ENCODE assay signal across 8 mouse cellular contexts in genomic region chr1:182560390-182561098, GRCm38 (mm10). TPM values are rescaled to one million over a fixed set of nuclear protein-coding genes. Genes with fewer than 3 reads are reported as not detected.
DNase-seq lines count a peak whose midpoint lies in the region; ATAC-seq and TF ChIP-seq lines count a peak whose summit lies in the region.

No protein-coding gene starts in this region.

- H3K9me3 ChIP-seq in forebrain, embryonic 14.5 days (replicated peaks; ENCODE audit: control insufficient read depth, low read length) = no peaks in the 10 kb centered on the region
- H3K9me3 ChIP-seq in kidney, embryonic 16.5 days (ENCODE audit: low read length) = no peaks in the 10 kb centered on the region

- no peak overlapping the region for H3K4me2 ChIP-seq in forebrain, embryonic 14.5 days (ENCODE audit: low read length)
- H3K4me2 ChIP-seq in kidney, embryonic 16.5 days (replicated peaks; ENCODE audit: low read depth, low read length) = no peak overlapping the region

- peak; percentile 66 for ATAC-seq in forebrain, embryonic 14.5 days
- peak; percentile 66 for ATAC-seq in kidney, embryonic 16.5 days (ENCODE audit: low FRiP score, low TSS enrichment)

- WGBS in forebrain, embryonic 14.5 days = 27% methylated on average over 3 of the region's 3 CpGs
- 27% methylated on average over 3 of the region's 3 CpGs for WGBS in kidney, embryonic 16.5 days
- WGBS in lung, adult 2 months = 11% methylated on average over 3 of the region's 3 CpGs

- H3K4me1 ChIP-seq in forebrain, embryonic 14.5 days (ENCODE audit: control insufficient read depth, insufficient read depth, low read length) = no peaks in the 10 kb centered on the region
- H3K4me1 ChIP-seq in kidney, embryonic 16.5 days (ENCODE audit: insufficient read depth, low read length) = peaks cover 14% of the 10 kb centered on the region
- H3K4me1 ChIP-seq in lung, adult 2 months (ENCODE audit: control insufficient read depth, insufficient read depth, low read length) = no peaks in the 10 kb centered on the region

- H3K9ac ChIP-seq in forebrain, embryonic 14.5 days (ENCODE audit: low read length) = no peak overlapping the region
- no peak overlapping the region for H3K9ac ChIP-seq in kidney, embryonic 16.5 days (replicated peaks; ENCODE audit: low read length)

- TF ChIP-seq CTCF in lung, adult 2 months (IDR thresholded peaks at IDR 0.05; ENCODE audit: insufficient read depth, low read length) = peak; percentile 80

- no peak for TF ChIP-seq POLR2A in lung, adult 2 months (IDR thresholded peaks at IDR 0.05; ENCODE audit: borderline replicate concordance, extremely low read depth, low read depth, low read length)

- no peaks in the 10 kb centered on the region for H3K36me3 ChIP-seq in forebrain, embryonic 14.5 days (ENCODE audit: control insufficient read depth, insufficient read depth, low read length)
- no peaks in the 10 kb centered on the region for H3K36me3 ChIP-seq in kidney, embryonic 16.5 days (ENCODE audit: insufficient read depth, low read length)

- H3K27ac ChIP-seq in forebrain, embryonic 14.5 days (ENCODE audit: low read depth, low read length) = no peak overlapping the region
- no peak overlapping the region for H3K27ac ChIP-seq in kidney, embryonic 16.5 days (ENCODE audit: low read length)

- DNase-seq in kidney, adult 18-20 months = peak; percentile 35
- DNase-seq in kidney, adult 11 months = no peak
- DNase-seq in brain, adult 2 months (ENCODE audit: low read depth, low spot score) = peak; percentile 73
- peak; percentile 73 for DNase-seq in forebrain, embryonic 14.5 days (ENCODE audit: low spot score)
- peak; percentile 43 for DNase-seq in lung, adult 2 months
- DNase-seq in retina, adult 2 months (ENCODE audit: low read depth, low spot score) = peak; percentile 11
- no peak for DNase-seq in urinary bladder, postnatal 10 days (ENCODE audit: low spot score)

- H3K4me3 ChIP-seq in forebrain, embryonic 14.5 days (ENCODE audit: low read depth, low read length) = no peak overlapping the region
- no peak overlapping the region for H3K4me3 ChIP-seq in kidney, embryonic 16.5 days (ENCODE audit: low read length)
- H3K4me3 ChIP-seq in lung, adult 2 months (replicated peaks; ENCODE audit: extremely low read depth, low read depth, low read length) = no peak overlapping the region

- no peaks in the 10 kb centered on the region for H3K27me3 ChIP-seq in forebrain, embryonic 14.5 days (replicated peaks; ENCODE audit: control insufficient read depth, insufficient read depth, low read length)
- no peaks in the 10 kb centered on the region for H3K27me3 ChIP-seq in kidney, embryonic 16.5 days (ENCODE audit: insufficient read depth, low read length)

RNA-seq across cellular contexts. Expression of gene Capn8, which starts 4.3 kb away (rescaled TPM):
- polyA plus RNA-seq in forebrain, embryonic 14.5 days (2014; fragmentation: Nextera tagmentation; extraction: Ambion mirVana) = 0.06 TPM in 1 of 2 replicates, not detected in the other
- polyA plus RNA-seq in kidney, embryonic 16.5 days (2015; fragmentation: Nextera tagmentation; extraction: Ambion mirVana) = not detected in 2 replicates
- 0.26 TPM in 2 replicates for polyA plus RNA-seq in lung, adult 2 months (2012; rRNA removed)

RNA-seq across cellular contexts. Expression of gene Capn2, which starts 43.1 kb away (rescaled TPM):
- 39.6 and 53.5 TPM in 2 replicates for polyA plus RNA-seq in forebrain, embryonic 14.5 days (2014; fragmentation: Nextera tagmentation; extraction: Ambion mirVana)
- polyA plus RNA-seq in kidney, embryonic 16.5 days (2015; fragmentation: Nextera tagmentation; extraction: Ambion mirVana) = 136 and 142 TPM in 2 replicates
- 69.0 and 71.5 TPM in 2 replicates for polyA plus RNA-seq in lung, adult 2 months (2012; rRNA removed)

Comparison
In these comparisons a context has a peak if more than half of its experiments do, and no peak if none do; other contexts are left out.
1. DNase-seq: peak in kidney, adult 18-20 months (single experiment), brain, adult 2 months (single experiment), forebrain, embryonic 14.5 days (single experiment), lung, adult 2 months (single experiment) and retina, adult 2 months (single experiment); none in kidney, adult 11 months (single experiment) and urinary bladder, postnatal 10 days (single experiment).